Mouse (Mus musculus) cortical plate, adult 2 months (tissue): ENCODE results near the gene Chrna9.

Experiments used
- CTCF ChIP-seq: fragments of 200-500 bp; IDR thresholded peaks from 2 replicates; pipeline ENCODE4 v1.5.1; 2011; ENCODE audit warnings: mild to moderate bottlenecking, control low read depth, low read length; ENCODE audit not compliant: insufficient read depth; ENCODE audit errors: extremely low read depth
- POLR2A ChIP-seq: fragments of 200-500 bp; IDR thresholded peaks from 2 replicates; pipeline ENCODE4 v1.6.1; 2011; ENCODE audit warnings: mild to moderate bottlenecking, low read length, control low read depth; ENCODE audit not compliant: insufficient read depth; ENCODE audit errors: extremely low read depth

- TF ChIP-seq CTCF (no peak), POLR2A (no peak)
These were observed 65.4 kb downstream of the Chrna9 start for GRCm38 (mm10) chr5:66000074-66000473.
